Mouse (Mus musculus): ENCODE data around the gene Psmc3.

DNA sequence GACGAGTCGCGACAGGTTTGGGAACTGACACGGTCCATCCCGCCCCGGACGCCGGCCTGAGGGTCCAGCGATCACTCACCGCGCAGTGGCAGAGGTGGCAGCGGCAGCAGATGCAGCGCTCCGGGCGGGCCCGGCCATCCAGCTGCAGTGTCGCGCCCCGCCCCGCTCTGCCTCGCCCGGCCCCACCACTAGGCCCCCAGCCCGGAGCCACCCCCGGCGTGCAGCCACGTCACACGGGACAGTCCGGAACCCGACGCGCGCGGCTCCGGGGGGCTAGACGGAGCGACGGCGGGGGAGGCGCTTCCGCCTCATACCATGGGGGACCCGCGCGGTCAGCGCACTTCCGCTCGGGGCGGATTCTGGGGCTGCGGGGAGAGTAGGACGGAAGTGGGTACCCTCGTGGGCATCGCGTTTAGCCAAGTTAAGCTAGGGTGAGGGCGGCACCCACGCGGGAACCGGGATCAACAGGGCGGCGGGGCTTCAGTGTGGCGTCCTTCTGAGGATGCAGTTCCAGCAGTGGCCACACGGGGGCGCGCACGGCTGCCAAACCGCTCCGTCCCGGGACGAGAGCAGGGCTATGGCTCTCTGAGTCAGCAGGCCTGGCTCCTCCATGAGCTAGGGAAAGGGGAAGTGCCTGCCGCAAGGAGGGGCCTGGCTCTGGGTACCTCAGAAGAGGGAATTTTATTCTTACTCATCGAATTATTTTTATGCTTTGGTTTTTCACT lies 16.4 kb downstream of the Psmc3 start, which contains the start of gene Slc39a13:
- peak; percentile 17 to 99; a peak in 2 of 4 replicates for TF ChIP-seq CTCF (conservative IDR thresholded peaks at IDR 0.05 in 1 of 2, IDR thresholded peaks at IDR 0.05 in 1 of 2; ENCODE audit: low read depth in 2 of 2, low read length in 2 of 2)
- peak; percentile 97 for TF ChIP-seq HCFC1 (IDR thresholded peaks at IDR 0.05; ENCODE audit: low read depth, low read length)
- 0 out of 2 replicates have a peak, but pooled peaks have one; percentile 23 for TF ChIP-seq USF1 (IDR thresholded peaks at IDR 0.05; ENCODE audit: low read depth, low read length)
- TF ChIP-seq ZNF384 (IDR thresholded peaks at IDR 0.05; ENCODE audit: low read depth, low read length), result peak; percentile 30; the same call in 1 of the 2 replicates
- TF ChIP-seq MXI1 (IDR thresholded peaks at IDR 0.05; ENCODE audit: low read depth, low read length), result peak; percentile 89
- peak; percentile 78 for TF ChIP-seq MAX (IDR thresholded peaks at IDR 0.05; ENCODE audit: low read length)
- TF ChIP-seq SMC3 (IDR thresholded peaks at IDR 0.05; ENCODE audit: low read depth, low read length), result peak; percentile 98
- peak; percentile 23 for TF ChIP-seq POLR2A (IDR thresholded peaks at IDR 0.05; ENCODE audit: low read depth, low read length)
- no peak for TF ChIP-seq POLR2AphosphoS2 (IDR thresholded peaks at IDR 0.05; ENCODE audit: low read depth, low read length)
- TF ChIP-seq JUN (IDR thresholded peaks at IDR 0.05; ENCODE audit: insufficient read depth, low read depth, low read length), result no peak
- no peak for TF ChIP-seq CHD1 (IDR thresholded peaks at IDR 0.05; ENCODE audit: low read depth, low read length)
- no peak for TF ChIP-seq TBP (conservative IDR thresholded peaks at IDR 0.05; ENCODE audit: low read depth, low read length)
- peak; percentile 78 for TF ChIP-seq MYC (IDR thresholded peaks at IDR 0.05; ENCODE audit: low read depth, low read length)
- TF ChIP-seq UBTF (IDR thresholded peaks at IDR 0.05; ENCODE audit: low read depth, low read length), result peak; percentile 87; the same call in 1 of the 2 replicates

All from CH12.LX (cell line).